Mouse (Mus musculus): Measurements from ENCODE around the gene Polr2i. TPM values are rescaled to one million over a fixed set of nuclear protein-coding genes. Genes with fewer than 3 reads are reported as not detected.
"Not testable (repeated sequence)": the region's sequence is repeated elsewhere in the genome, so short reads cannot be mapped to it uniquely, and the experiment has no call there.

Polr2i gene
- polyA plus RNA-seq, 1 experiment = 106 TPM

GRCm38 (mm10) chr7:30202895-30203690 lies 28.7 kb upstream of the Polr2i start:
- WGBS = 67% methylated on average over 11 of the region's 11 CpGs
- no peak for DNase-seq (ENCODE audit: low read depth, low spot score)

DNA sequence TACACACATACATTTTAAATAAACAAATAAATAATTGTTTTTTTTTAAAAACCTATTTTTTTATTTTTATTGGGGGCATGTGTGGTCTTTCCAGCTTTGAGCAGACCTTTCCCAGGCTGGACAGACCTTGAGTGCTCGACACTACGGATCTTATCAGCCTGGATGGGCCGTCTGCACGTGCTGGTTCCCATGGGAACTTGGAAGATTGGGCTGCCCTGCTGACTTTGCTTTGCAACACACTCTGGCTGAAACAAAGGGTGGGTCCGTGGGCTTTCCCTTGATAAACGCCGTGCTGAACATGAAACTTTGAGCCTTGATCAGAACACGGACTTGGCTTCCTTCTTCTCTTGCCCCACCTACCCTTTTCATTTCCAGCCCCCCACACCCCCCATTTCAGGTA lies 27.4 kb upstream of the Polr2i start:
- no peak for DNase-seq (ENCODE audit: low read depth, low spot score)
- 26% methylated on average over 8 of the region's 8 CpGs for WGBS

- 4% methylated on average over 2 of the region's 2 CpGs for WGBS
- no peak for DNase-seq (ENCODE audit: low read depth, low spot score)
These were observed 26.4 kb upstream of the Polr2i start for GRCm38 (mm10) chr7:30205383-30205782.

DNA sequence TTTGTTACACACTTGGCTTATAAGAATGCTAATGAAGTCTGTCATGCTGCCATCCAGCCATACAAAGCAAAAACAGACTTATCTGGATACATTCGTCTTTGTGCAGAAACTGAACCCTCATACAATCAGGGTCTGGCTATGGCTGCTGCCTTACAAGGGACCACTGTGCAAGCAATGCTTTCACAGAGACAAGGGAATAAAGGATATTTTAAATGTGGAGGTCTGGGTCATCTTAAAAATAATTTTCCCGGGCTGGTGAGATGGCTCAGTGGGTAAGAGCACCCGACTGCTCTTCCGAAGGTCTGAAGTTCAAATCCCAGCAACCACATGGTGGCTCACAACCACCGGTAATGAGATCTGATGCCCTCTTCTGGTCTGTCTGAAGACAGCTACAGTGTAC lies 25.4 kb upstream of the Polr2i start:
- WGBS = 49% methylated on average over 5 of the region's 5 CpGs
- DNase-seq (ENCODE audit: low read depth, low spot score) = not testable (repeated sequence)

GRCm38 (mm10) chr7:30211025-30211424 lies 20.7 kb upstream of the Polr2i start:
- WGBS = 33% methylated on average over 4 of the region's 4 CpGs
- DNase-seq (ENCODE audit: low read depth, low spot score) = no peak

DNA sequence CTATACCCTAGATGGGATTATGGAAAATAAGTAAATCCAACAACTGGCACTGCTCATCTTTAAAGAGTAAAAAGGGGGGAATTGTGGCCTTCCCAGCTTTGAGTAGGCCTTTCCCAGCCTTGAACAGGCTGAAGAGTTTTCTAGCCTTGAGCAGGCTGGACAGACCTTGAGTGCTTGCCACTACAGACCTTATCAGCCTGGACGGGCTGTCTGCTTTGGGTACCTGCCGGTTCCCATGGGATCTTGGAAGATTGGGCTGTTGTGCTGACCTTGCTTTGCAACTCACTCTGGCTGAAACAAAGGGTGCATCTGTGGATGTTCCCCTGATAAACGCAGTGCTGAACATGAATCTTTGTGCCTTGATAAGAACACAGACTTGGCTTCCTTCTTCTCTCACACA lies 17.9 kb upstream of the Polr2i start:
- no peak for DNase-seq (ENCODE audit: low read depth, low spot score)
- WGBS = 74% methylated on average over 3 of the region's 3 CpGs

- DNase-seq (ENCODE audit: low read depth, low spot score) = no peak
- 89% methylated on average over 3 of the region's 3 CpGs for WGBS
These were observed 15.9 kb upstream of the Polr2i start for GRCm38 (mm10) chr7:30215875-30216274.

DNA sequence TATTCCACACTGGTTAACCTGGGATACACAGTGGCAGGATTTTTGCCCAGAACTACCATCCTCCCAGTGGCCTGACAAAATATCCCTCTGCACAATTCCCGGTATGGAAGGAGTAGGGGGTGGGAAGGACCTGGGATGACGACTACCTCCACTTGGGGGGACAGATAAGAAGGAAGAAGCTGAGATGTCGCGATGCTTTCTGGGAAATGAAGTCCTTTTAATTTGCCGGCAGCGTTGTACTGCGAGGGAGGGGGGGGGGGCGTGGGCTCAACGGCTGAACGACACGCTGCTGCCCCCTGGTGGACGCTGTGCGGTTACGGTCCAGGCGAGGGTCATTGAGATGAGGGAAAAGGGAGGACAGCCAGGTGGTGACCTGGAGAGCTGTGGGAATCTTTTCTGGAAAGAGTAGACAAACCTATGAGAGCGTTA lies 15.0 kb upstream of the Polr2i start:
- DNase-seq (ENCODE audit: low read depth, low spot score) = no peak
- under 1% methylated on average over 16 of the region's 16 CpGs for WGBS

GRCm38 (mm10) chr7:30217277-30217676 lies 14.5 kb upstream of the Polr2i start:
- 61% methylated on average over 2 of the region's 2 CpGs for WGBS
- no peak for DNase-seq (ENCODE audit: low read depth, low spot score)

- 4% methylated on average over 16 of the region's 16 CpGs for WGBS
- DNase-seq (ENCODE audit: low read depth, low spot score) = no peak
These were observed 12.3 kb upstream of the Polr2i start for GRCm38 (mm10) chr7:30219293-30220007.

- no peak for DNase-seq (ENCODE audit: low read depth, low spot score)
- WGBS = 5% methylated on average over 11 of the region's 11 CpGs
These were observed 11.8 kb upstream of the Polr2i start for GRCm38 (mm10) chr7:30220008-30220356.

DNA sequence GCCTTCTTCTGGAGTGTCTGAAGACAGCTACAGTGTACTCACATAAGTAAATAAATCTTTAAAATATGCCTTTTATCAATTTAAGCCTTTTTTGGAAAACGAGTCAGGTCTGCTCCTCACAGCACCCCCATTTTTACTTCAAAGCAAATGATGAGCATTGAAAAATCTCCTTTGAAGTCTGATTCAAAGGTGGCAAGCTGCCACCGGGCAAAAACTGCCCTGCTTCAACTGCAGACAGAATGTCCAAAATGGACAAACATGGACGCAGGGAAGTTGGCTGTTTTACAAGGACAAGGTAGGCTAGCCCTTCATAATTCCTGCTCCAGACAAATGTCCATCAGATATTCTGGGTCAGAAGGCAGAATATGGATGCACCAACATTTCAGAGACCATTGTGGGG lies 10.3 kb upstream of the Polr2i start:
- no peak for DNase-seq (ENCODE audit: low read depth, low spot score)
- WGBS = 76% methylated on average over 3 of the region's 3 CpGs

DNA sequence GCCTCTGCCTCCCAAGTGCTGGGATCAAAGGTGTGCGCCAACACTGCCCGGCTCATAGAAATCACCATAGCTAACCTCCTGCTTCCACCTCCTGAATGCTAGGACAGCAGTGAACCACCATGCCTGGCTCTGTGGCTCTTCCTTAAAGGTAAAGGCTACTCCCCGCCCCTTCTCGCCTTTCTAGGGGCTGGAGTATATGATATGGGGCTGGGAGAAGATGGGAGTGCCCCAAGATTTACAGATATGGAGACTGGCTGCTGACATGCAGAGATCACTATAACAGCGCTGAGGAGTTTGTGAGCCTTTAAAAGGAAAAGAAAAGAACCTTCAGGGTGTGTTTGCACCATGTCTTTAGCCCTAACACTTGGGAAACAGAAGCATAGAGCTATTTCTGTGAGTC lies 9.5 kb upstream of the Polr2i start:
- DNase-seq (ENCODE audit: low read depth, low spot score) = no peak
- WGBS = 92% methylated on average over 5 of the region's 5 CpGs

GRCm38 (mm10) chr7:30224206-30224605 lies 7.5 kb upstream of the Polr2i start:
- no peak for DNase-seq (ENCODE audit: low read depth, low spot score)
- WGBS = 90% methylated on average over 12 of the region's 12 CpGs

DNA sequence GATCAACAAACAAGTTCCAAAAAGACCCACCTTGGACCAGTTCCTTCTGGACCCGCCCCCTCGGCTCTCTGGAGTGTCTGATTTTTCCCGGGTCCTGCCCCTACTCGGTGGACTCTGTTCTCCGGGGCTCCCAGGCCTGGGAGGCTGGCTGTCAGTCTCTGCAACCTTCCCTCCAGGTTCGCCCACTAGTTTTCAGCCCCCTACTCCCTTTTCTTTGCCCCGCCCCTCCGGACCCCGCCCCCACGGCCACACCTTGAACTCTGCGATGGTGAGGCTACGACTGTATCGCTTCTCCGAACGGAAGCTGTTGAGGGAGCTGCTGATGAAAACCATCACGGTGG lies 450 bp upstream of the Polr2i start:
- WGBS = under 1% methylated on average over 16 of the region's 16 CpGs

GRCm38 (mm10) chr7:30232631-30233148 lies 942 bp downstream of the Polr2i start:
- 2% methylated on average over 24 of the region's 24 CpGs for WGBS
- DNase-seq (ENCODE audit: low read depth, low spot score) = no peak

More for the DNA sequence above, 450 bp upstream of the Polr2i start:
- no peak for DNase-seq (ENCODE audit: low read depth, low spot score)

DNA sequence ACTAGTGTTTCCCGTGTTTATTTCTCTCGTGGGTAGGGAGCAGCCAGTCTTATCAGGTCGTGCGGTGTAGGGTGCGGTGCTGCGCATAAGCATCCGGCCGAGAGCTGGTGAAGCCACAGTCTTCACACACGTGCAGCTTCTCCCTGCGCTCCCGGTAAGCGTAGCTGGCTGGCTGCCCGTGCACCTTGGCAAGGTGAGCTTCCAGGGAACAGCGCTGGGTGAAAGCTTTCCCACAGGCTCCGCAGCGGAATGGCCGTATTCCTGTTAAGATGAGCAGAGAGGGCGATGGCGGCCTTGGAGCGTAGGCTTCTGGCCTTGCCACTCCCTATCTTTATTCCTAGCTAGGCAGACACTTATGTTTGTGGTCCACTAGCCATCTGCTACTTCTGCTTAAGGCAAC lies 1.6 kb downstream of the Polr2i start:
- DNase-seq (ENCODE audit: low read depth, low spot score) = no peak
- WGBS = 76% methylated on average over 20 of the region's 20 CpGs

GRCm38 (mm10) chr7:30234276-30234858 lies 2.6 kb downstream of the Polr2i start:
- DNase-seq (ENCODE audit: low read depth, low spot score) = no peak
- 95% methylated on average over 15 of the region's 15 CpGs for WGBS

GRCm38 (mm10) chr7:30235091-30235490 lies 3.3 kb downstream of the Polr2i start:
- no peak for DNase-seq (ENCODE audit: low read depth, low spot score)
- WGBS = 89% methylated on average over 8 of the region's 8 CpGs

- no peak for DNase-seq (ENCODE audit: low read depth, low spot score)
- 86% methylated on average over 4 of the region's 4 CpGs for WGBS
These were observed 3.9 kb downstream of the Polr2i start, which contains the start of gene Ovol3 for GRCm38 (mm10) chr7:30235625-30236024. Gene Ovol3, minus strand, starts transcription at chr7:30235725.

DNA sequence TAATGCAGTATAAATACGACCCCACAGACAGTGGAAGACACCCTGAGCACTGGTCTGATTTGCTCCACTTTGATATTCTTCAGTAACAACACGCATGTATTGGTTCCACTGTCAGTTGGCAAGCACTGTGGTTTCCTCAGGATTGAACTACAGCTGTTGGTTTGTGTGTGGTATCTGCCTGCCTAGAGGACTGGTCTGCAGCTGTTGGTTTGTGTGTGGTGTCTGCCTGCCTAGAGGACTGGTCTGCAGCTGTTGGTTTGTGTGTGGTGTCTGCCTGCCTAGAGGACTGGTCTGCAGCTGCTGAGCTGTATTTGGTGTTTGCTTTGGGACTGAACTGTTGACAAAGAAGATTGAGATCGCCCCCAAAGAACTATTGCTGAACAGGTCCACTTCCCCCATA lies 5.6 kb downstream of the Polr2i start:
- 67% methylated on average over 3 of the region's 3 CpGs for WGBS
- not testable (repeated sequence) for DNase-seq (ENCODE audit: low read depth, low spot score)
